Mouse (Mus musculus) gastrocnemius, postnatal 10 days (tissue): Measurements from ENCODE around the gene Pla2g5. TPM values are rescaled to one million over a fixed set of nuclear protein-coding genes. Genes with fewer than 3 reads are reported as not detected.
"Not testable (repeated sequence)": the region's sequence is repeated elsewhere in the genome, so short reads cannot be mapped to it uniquely, and the experiment has no call there.

Source experiments
- DNase-seq: peaks from one replicate; pipeline ENCODE4 v3.0.0; 2021; ENCODE audit warnings: mixed read lengths
- long read RNA-seq, 2 experiments: library from polyadenylated mRNA; stranded (forward); transcript quantifications; one replicate each; pipeline ENCODE4 v2.0.0; 2021
- total RNA-seq, 2 experiments: library from RNA; stranded (reverse); gene quantifications; 2 replicates each; pipeline ENCODE4 v1.2.3; 2021

Gene Pla2g5
- 1 to 10 TPM; 2.3 to 5.6 TPM for total RNA-seq
- long read RNA-seq, experiment 1, transcript Pla2g5-203 (5 exons, 1,976 nt), result major isoform, 5 of 9 reads
- long read RNA-seq, experiment 1, partial matches to known transcripts, result 0 of 9 reads
- long read RNA-seq, experiment 1, other reads (novel, unspliced or antisense), result 3 of 9 reads
- long read RNA-seq, experiment 2, partial matches to known transcripts, result 0 of 4 reads
- long read RNA-seq, experiment 2, other reads (novel, unspliced or antisense), result 3 of 4 reads

DNA sequence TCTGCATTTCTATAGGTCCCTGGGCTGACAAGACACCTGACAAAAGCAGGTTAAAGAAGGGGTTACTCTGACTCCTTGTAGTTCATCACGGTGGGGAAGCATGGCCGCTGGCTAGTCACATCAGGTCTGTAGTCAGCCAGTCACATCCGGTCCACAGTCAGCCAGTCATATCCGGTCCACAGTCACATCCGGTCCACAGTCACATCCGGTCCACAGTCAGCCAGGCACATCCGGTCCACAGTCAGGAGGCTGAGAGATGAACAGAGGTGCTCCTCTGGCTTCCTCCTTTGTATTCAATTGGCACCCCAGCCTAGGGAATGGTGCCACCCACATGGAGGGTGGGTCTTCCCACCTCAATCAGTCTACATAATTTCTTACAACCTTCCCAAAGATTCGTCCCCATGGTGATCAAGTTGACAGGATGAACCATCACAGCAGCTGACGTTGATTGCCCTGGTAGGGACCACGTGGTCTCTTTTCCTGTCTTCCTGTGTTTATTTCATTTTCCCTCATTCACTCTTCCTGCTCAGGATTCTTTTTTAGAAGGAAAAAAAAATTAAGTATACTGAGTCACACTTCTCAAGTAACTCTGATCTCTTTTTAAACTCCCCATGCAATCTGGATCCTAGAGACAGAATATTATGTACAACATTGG, at the start of gene Pla2g5:
Gene Pla2g5, minus strand, starts transcription at position 139 of the 655 bp plus-strand sequence.
- no peak for DNase-seq

DNA sequence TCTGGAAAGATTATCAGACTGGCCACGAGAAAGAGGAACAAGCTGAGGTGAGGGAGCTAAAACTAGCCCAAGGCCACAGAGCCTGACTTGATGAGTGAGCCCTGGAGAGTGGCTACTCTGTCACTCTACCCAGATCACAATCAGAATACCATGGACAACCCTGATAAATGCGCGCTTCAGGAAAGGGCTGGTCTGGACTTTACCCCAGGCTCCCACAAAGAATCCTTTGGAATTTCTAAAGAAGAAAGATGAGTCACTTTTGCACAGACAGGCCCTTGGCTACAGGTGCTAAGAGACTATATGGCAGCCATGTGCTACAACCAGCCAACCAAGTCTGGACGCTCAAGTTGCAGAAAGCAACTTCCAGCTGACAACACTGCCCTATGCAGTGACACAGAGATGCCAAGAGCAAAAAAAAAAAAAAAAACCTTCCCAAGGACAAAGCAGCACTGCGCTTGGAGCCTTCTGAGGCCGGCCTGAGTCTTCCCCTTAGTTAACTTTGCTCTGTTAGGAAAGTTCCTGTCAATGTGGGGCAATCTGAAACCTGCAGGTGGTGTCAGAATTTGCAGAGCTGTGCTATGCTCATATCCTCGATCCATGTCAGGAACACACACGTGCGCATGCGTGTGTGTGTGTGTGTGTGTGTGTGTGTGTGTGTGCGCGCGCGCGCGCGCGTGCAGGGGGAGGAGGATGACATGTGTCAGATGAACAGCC, 42.5 kb upstream of the Pla2g5 start:
- no peak for DNase-seq

DNA sequence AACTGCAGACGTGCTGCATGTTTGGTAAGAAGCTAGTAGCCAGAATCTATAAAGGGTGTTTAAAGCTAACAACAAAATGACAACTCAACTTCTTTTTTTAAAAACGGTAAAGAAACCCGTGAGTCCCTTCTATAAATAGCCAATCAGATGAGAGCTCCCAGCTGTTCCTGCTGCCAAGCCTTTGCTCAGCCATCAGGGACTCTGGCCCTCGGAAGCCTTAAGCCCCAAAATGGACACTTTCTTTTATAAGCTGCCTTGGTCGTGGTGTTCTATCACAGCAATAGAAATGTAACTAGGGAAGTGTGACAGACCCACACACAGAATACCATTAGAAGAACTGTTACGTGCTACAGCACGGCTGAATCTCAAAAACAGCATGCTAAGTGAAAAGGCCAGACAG, 36.1 kb upstream of the Pla2g5 start:
- DNase-seq, result no peak

DNA sequence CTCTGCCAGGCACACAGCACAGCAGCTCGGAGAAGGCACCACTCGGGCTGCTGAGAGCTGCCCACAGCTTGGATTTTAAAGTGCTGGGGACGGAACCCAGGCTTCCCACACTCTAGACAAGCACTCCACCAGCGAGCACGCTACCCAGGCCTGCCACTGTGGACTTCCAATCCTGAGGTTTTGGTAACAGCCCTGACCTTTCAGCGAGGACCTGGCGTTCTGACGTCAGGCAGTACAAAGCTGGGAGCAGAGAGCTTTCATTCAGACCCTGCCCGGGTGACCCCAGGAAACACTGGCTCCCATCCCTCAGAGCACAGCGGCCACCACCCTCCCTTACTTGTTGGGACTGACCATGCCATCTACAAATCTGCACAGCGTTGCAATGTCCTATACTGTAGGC, 30.5 kb upstream of the Pla2g5 start:
- DNase-seq, result not testable (repeated sequence)

DNA sequence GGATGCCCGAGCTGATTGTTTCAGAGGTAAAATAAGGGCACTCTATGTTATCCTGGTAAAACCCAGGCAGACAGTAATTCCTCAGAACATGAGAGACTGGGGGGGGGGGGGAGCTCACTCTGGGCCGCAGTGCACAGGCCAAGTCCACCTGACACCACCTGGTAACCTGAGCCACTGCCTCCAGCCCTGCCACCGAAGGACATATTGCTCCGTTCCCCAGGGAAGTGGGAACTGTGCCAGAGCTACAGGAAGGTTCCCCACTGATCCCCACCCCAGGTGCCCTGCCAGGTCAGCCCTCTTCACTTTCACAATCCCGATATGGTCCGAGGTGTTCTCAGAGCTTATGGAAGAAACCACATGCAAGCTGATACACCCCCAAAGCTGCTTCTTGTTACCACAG, 29.4 kb upstream of the Pla2g5 start:
- no peak for DNase-seq

DNA sequence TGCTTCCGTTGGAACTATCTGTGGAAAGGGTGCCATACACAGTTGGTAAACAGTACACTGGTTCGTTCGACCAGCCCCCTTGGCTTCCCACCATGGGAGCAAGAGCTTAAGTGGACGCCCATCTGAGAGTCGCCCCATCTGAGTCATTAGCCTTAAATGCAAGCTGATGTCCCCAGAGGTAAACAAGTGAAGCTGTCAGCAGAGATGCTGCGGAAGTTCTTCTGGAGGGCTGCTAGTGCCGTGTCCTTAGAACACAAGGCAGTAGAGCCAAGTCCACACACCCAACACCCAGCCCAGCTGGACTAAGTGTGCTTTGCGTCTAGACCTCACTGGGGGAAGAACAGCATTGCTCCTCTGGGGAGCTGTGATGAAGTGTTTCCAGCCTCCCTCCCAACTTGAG, 26.4 kb upstream of the Pla2g5 start:
- no peak for DNase-seq

DNA sequence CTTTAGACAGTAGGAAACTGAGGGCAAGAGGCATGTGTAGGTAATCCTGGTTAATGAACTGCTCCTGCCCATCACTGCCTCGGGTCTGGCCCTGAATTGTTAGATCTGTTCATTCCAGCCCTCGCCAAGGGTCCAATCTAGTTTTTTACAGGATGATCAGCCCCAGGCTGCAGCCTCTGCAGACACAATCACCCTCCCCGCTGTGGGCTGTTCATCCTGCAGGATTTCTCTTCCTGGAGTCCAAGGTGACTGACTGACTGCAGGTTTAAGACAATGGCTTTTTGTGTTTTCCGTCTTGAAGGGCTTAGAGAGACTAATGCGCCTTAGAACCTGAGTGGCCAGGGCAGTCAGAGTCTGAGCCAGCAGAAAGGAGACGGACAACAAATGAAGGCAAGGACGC, 25.9 kb upstream of the Pla2g5 start:
- no peak for DNase-seq

DNA sequence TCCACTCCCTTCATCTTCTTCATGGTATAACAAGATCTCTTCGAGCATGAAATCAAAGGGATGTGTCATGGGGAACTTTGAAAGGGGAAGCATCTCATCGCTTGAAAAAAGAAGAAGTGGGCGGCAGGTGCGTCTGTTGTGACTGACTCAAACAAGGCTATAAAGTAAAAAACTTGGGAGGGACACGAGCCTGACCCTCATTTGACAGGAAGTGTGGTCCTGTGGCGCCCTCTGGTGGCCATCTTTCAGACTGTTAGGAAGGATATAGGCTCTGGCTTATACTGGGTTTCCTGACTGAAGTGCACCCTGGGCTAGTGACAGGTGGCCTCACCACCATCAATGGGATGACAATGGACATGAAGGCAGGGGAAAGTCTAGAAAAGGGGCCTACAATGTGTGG, 21.0 kb upstream of the Pla2g5 start:
- peak; percentile 94 for DNase-seq

DNA sequence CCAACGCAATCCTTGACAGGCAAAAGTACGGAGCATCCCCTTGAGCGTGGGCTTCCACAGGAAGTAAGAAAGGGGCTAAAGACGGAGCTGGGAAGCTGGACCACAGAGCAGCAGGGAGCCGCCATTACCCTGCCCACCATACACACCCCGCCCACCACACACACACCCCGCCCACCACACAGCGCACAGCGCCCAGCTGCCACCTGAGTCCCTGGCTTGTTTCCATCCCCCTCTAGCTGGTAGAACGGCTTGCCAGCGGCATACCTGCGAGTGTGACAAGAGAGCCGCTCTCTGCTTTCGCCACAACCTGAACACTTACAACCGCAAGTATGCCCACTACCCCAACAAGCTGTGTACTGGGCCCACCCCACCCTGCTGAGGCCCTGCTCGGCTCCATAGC, 18.9 kb upstream of the Pla2g5 start:
- no peak for DNase-seq

DNA sequence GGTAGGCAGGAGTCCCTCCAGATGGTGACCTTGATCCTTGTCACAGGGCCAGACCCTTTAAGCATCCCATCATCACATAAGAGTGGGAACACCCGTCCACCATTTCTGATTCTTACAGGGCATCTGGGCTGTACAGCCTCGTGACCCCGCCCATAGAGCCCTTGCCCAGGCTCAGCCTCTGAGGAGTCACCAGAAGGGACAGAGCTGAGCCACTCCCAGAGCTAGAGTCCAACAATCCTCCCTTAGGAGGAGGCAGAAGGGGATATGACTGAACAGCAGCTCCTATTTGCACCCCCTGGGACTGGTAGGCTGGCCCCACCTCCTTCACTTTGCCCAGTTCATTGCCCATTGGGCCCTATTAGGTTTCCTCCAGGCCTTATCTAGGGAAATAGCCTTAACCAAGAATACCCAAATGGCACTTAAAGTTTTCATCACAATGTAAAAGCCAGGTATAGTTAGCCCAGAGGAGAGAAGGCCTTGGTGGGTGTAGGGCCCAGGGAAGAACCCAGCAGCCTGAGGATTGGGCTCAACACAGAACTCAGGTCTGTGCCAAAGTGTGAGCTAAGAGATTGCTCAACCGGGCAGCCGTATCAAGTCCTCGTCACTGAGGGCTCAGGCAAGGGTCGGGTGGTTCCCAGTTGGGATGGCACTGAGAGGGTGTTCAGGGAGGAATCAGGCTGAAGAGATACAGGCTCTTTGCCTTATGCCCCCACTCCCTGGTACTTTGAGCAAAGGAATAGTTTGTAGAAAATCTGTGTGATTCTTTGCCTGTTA, 17.7 kb upstream of the Pla2g5 start:
- DNase-seq, result no peak

DNA sequence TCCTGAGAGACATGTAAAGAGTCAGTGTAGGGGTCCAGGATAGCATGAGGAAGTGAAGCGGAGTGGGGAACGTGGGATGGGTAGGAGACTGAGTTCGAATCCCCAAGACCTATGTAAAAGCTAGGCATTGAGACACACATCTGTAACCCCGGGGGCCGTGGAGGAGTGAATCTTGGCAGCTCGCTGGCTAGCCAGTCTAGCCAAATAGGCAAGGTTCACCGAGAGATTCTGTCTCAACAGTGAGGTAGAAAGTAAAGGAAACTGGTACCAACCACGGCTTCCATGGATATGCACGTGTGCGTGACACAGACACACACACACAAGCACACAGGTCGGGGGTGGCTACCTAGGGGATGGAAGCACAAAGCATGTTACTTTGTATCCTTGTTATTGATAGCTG, 16.5 kb upstream of the Pla2g5 start:
- no peak for DNase-seq

DNA sequence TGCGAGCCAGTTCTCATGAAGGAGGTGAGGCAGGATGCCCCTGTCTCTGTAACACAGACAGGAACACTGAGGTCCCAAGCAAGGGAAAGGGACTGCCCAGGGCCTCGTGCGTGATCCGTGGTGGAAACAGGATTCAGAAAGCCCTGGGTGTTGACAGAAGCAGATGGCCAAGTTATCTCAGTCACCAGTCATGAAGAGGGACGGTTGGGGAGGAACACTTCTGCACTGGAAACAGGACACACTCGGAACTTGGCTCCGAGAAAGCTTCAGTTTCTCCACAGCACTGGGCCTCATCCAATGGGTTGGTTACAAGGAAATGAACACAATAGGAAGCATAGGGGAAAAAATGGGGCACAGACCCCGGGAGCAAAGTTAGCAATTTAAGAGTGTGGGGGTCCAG, 15.5 kb upstream of the Pla2g5 start:
- DNase-seq, result no peak

DNA sequence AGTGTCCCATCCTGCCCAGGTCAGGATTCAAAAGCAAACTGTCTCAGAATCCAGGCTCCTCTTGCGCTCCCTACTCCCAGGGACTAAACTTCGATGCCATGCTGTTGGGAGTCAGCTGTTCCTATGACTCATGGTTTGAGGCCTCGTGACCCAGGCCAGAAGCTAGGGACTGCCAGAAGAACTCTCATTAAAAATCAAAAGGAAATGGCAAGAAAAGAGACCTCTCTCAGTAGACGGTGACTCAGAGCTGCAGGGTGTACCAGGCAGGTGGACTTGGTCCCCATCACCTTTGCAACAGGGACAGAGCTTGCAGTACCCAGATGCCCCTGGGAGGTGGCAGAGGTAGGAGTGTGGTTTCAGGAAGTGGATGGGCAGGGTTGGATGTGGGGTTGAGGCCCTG, 14.4 kb upstream of the Pla2g5 start, which contains the start of gene Pla2g2e:
Gene Pla2g2e, plus strand, starts transcription at position 212 of the 400 bp plus-strand sequence.
- DNase-seq, result no peak

DNA sequence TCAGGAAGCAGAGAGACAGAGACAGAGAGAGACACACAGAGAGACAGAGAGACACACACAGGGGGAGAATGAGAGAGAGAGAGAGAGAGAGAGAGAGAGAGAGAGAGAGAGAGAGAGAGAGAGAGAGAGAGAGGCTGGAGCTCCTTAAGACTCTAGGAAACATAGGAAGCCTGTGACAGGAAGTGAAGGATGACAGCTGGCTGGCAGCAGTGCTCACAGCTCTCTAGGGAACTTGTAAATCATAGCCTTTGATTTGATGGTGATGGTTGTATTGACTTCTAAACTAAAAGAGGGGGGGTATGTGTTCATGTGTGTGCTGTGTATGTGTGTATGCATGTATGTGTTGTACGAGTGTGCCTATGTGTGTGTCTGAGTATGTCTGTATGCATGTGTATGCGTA, 12.7 kb upstream of the Pla2g5 start:
- DNase-seq, result no peak

DNA sequence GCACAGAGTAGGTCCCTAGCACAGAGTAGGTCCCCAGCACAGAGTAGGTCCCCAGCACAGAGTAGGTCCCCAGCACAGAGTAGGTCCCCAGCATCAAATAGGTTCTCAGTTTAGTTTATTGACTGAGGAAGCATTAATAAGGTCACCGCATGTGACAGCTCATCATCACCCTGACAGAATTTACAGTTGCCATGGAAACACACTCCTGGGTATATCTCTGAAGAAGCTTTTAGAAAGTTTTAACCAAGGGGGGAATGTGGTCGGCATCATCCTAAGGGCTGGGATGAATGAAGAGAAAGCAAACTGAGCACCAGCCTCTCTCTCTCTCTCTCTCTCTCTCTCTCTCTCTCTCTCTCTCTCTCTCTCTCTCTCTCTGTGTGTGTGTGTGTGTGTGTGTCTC, 12.0 kb upstream of the Pla2g5 start:
- DNase-seq, result not testable (repeated sequence)

DNA sequence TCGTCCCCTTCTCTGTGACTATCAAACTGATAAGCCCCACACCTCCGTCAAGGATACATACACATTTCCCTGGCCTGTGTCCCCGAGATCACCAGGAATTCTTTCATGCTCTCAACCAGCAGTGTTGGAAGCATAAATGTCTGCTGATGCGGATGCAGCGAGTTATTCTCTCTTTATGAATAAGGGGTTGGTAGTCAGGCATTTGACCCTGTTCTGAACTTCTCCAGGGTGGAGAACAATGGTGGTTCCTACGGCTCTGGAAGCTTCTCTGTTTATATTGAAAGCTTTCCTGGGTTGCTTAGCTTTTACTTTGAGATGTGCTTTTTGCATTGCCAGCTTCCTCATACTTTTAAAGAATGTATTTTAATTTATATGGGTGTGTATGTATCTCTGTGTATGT, 10.6 kb upstream of the Pla2g5 start, which contains the start of gene Gm13030:
Gene Gm13030, minus strand, starts transcription at position 101 of the 400 bp plus-strand sequence.
- no peak for DNase-seq

DNA sequence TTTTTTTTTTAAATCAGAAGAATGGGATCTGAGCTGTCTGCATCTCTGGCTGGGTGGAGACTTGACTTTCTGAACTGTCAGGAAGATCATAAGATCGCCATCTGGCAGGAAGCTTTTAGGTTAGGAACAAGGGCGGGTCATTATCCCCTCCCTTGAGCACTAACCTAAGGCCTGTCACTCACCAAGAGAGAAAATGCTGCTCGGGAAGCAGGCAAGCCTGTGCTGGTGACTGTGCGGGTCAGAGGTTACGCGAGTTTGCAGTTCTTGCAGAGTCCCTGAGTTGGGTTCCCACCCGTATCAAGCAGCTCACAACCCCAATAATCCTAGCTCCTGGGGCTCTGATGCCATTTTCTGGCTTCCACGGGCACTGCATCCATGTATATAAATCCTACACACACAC, 5.4 kb upstream of the Pla2g5 start:
- no peak for DNase-seq

DNA sequence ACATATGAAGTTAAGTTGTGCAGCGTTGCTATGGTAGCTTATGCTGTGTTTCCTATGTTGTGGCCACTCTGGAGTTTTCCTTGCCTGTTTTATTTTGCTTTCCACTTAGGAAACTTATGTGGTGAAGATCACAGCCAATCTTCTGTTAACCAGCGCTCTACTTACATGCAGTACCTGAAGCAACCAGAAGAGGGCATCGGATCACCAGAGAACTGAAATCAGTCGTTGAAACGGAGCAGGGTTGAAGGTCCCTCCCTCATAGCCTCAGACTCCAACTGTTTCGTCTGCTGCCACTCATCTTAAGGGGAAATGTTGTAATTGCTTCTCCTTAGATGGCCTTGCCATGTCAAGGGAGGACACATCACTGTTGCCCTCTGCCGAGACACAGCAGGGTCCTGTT, 3.1 kb upstream of the Pla2g5 start:
- peak; percentile 73 for DNase-seq

DNA sequence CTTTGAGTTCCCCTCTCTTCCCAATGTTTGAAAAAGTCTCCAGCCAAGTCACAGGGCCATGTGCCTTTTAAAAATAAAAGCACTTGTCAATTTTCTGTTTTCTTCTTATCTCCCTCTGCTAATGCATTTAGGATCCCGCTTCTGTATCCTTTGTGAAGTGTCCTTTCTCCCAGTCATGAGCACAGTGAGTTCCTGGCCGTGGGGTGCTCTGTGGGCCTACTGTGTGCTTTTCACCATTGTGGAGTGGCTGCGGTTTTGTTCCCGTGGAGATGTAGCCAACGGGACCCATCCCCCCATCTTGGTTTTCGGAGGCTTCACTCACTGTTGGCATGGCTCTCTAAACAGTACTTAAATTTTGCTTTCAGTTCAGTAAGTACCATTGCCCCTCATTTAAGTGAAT, 2.7 kb upstream of the Pla2g5 start:
- no peak for DNase-seq

DNA sequence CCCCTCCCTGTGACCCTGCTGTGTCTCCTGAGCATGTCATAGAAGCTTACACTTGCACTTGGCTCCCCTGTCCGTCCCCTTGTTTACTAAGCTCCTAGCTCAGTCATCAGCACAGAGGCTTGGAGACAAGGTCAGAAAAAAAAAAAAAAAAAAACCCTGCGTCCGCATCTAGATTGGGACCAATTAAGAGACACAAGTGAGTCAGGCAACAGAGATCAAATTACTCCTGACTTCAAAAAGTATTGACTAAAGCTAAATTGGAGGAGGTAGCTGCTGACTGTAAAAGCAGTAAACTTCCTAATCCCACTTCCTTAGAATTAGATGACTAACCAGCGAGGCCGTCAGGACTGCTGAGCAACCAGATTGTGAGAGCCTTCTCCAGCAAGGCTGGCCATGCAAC, 1.8 kb upstream of the Pla2g5 start:
- DNase-seq, result no peak

DNA sequence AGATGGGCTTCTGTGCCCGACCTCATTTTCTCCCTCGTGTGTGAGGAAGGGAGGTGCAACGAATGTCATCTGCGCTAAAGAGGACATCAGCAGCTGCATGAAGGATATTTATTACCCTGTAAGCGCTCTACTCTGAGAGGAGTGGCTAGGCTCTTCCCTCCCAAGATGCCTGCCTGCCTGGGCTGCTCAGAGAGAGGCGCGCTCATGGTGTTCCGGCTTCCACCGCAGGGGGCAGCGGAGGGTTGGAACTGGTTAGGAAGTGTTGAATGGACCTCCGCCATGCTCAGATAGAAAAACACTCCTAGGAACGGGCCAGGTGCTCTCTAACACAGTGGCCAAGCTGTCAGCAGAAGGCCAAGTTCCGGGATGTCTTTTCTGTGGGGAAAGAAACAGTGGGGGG, 3.6 kb downstream of the Pla2g5 start:
- peak; percentile 78 for DNase-seq

DNA sequence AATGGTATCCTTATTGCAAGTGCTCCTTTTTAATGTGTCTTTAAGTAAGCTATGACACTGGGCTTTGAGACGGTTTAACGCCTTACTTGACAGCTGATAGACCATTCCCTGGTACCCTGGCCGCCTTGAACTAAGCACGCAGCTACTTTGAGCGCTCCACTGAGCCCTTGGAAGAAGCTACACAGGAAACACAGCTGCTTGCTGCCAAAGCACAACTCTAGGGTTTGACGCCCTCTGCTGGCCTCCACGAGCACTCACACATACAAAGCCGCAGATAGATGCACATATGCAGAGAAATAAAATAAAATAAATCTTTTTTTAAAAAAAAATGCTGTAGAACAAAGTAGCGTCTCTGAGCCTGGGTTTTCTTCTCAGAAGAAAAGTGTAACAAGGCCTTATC, 4.0 kb downstream of the Pla2g5 start:
- no peak for DNase-seq

DNA sequence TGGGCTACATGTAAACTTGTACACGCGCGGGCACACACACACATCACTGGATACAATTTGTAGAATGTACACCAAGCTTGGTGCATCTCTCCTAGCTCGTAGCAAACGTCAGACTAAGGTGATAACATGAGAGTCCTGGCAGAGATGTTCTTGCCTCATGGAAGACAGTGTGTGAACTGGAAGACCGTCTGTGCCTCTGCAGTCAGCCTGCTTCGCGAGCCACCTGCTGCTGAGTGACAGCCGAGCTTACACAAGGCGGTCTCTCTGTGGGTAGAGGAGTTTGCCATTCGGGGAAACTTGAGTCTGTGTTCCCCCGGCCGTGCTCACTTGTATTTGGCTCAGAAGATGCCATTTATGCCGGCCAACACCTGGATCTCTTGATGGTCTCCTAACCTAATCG, 4.8 kb downstream of the Pla2g5 start:
- no peak for DNase-seq
